Mouse (Mus musculus) erythroblast, adult 5-6 weeks (primary cell): ENCODE measurements around the gene Enkd1. TPM values are rescaled to one million over a fixed set of nuclear protein-coding genes. Genes with fewer than 3 reads are reported as not detected.

Experiments
- ATAC-seq: replicated peaks from 2 replicates; pipeline ENCODE4 v1.8.0; 2016; ENCODE audit warnings: moderate number of reproducible peaks, mild to moderate bottlenecking, moderate TSS enrichment, inconsistent platforms; ENCODE audit not compliant: poor library complexity, low FRiP score, severe bottlenecking
- total RNA-seq, 2 experiments: library from RNA; stranded (forward) in 1 of 2; stranded (reverse) in 1 of 2; fragments of 150-400 nt in 1 of 2; fragments of 200-764, 138-1000 nt in 1 of 2; gene quantifications; 2 replicates each; pipeline versions ENCODE4 v1.2.3 to v1.2.4; 2015 to 2017; ENCODE audit warnings: low replicate concordance in 2 of 2

Gene Enkd1
- total RNA-seq, 2 experiments from 2014 or later, result 2.1 to 2.7 TPM

GRCm38 (mm10) chr8:105685796-105686308 is 22.2 kb downstream of the Enkd1 start, which contains the start of gene Carmil2:
Carmil2 (plus strand) TSS chr8:105686274.
- peak; percentile 41; the same call in 1 of the 2 replicates for ATAC-seq

GRCm38 (mm10) chr8:105685325-105685724 is 22.7 kb downstream of the Enkd1 start:
- ATAC-seq, result no peak

- ATAC-seq, result no peak
Observed at GRCm38 (mm10) chr8:105677891-105678290, 30.1 kb downstream of the Enkd1 start.

- peak; percentile 74 for ATAC-seq
Observed at GRCm38 (mm10) chr8:105661167-105661566, 46.8 kb downstream of the Enkd1 start.

GRCm38 (mm10) chr8:105657641-105658040 is 50.4 kb downstream of the Enkd1 start:
- no peak for ATAC-seq

Other genes with a start within 250 kb of the Enkd1 start
- not detected in 2 replicates for gene Tppp3, start 236.7 kb downstream of the Enkd1 start, total RNA-seq (2015; ENCODE audit: low replicate concordance)
- gene Tppp3, start 236.7 kb downstream of the Enkd1 start, total RNA-seq (2017; ENCODE audit: low replicate concordance), result not detected in 2 replicates
- not detected in 2 replicates for gene Zdhhc1, start 211.3 kb downstream of the Enkd1 start, total RNA-seq (2015; ENCODE audit: low replicate concordance)
- gene Zdhhc1, start 211.3 kb downstream of the Enkd1 start, total RNA-seq (2017; ENCODE audit: low replicate concordance), result 0.17 and 0.42 TPM in 2 replicates
- 2.3 TPM in 1 of 2 replicates, not detected in the other for gene Hsd11b2, start 189.5 kb downstream of the Enkd1 start, total RNA-seq (2015; ENCODE audit: low replicate concordance)
- not detected in 2 replicates for gene Hsd11b2, start 189.5 kb downstream of the Enkd1 start, total RNA-seq (2017; ENCODE audit: low replicate concordance)
- 72.8 and 90.9 TPM in 2 replicates for gene Atp6v0d1, start 142.2 kb downstream of the Enkd1 start, total RNA-seq (2015; ENCODE audit: low replicate concordance)
- 46.0 and 50.9 TPM in 2 replicates for gene Atp6v0d1, start 142.2 kb downstream of the Enkd1 start, total RNA-seq (2017; ENCODE audit: low replicate concordance)
- 16.3 and 17.6 TPM in 2 replicates for gene Ripor1, start 103.0 kb downstream of the Enkd1 start, total RNA-seq (2015; ENCODE audit: low replicate concordance)
- gene Ripor1, start 103.0 kb downstream of the Enkd1 start, total RNA-seq (2017; ENCODE audit: low replicate concordance), result 1.7 and 2.6 TPM in 2 replicates
- gene Ctcf, start 71.6 kb downstream of the Enkd1 start, total RNA-seq (2015; ENCODE audit: low replicate concordance), result 51.6 and 81.5 TPM in 2 replicates
- 68.8 and 99.5 TPM in 2 replicates for gene Ctcf, start 71.6 kb downstream of the Enkd1 start, total RNA-seq (2017; ENCODE audit: low replicate concordance)
- not detected in 2 replicates for gene Agrp, start 70.8 kb downstream of the Enkd1 start, total RNA-seq (2015; ENCODE audit: low replicate concordance)
- gene Agrp, start 70.8 kb downstream of the Enkd1 start, total RNA-seq (2017; ENCODE audit: low replicate concordance), result not detected in 2 replicates
- 3.1 TPM in 2 replicates for gene Carmil2, start 21.9 kb downstream of the Enkd1 start, total RNA-seq (2015; ENCODE audit: low replicate concordance)
- gene Carmil2, start 21.9 kb downstream of the Enkd1 start, total RNA-seq (2017; ENCODE audit: low replicate concordance), result 2.5 and 3.5 TPM in 2 replicates
- gene Acd, start 7.1 kb downstream of the Enkd1 start, total RNA-seq (2015; ENCODE audit: low replicate concordance), result 7.1 and 12.5 TPM in 2 replicates
- 1.7 and 7.8 TPM in 2 replicates for gene Acd, start 7.1 kb downstream of the Enkd1 start, total RNA-seq (2017; ENCODE audit: low replicate concordance)
- gene Pard6a, start 7.1 kb downstream of the Enkd1 start, total RNA-seq (2015; ENCODE audit: low replicate concordance), result 2.1 TPM in 1 of 2 replicates, not detected in the other
- 0.56 and 1.5 TPM in 2 replicates for gene Pard6a, start 7.1 kb downstream of the Enkd1 start, total RNA-seq (2017; ENCODE audit: low replicate concordance)
- gene 4933405L10Rik, start 555 bp downstream of the Enkd1 start, total RNA-seq (2015; ENCODE audit: low replicate concordance), result not detected in 2 replicates
- not detected in 2 replicates for gene 4933405L10Rik, start 555 bp downstream of the Enkd1 start, total RNA-seq (2017; ENCODE audit: low replicate concordance)
- gene Gfod2, start 50.5 kb upstream of the Enkd1 start, total RNA-seq (2015; ENCODE audit: low replicate concordance), result 0.21 and 0.38 TPM in 2 replicates
- gene Gfod2, start 50.5 kb upstream of the Enkd1 start, total RNA-seq (2017; ENCODE audit: low replicate concordance), result 0.51 TPM in 1 of 2 replicates, not detected in the other
- 514 and 565 TPM in 2 replicates for gene Ranbp10, start 119.1 kb upstream of the Enkd1 start, total RNA-seq (2015; ENCODE audit: low replicate concordance)
- 620 and 633 TPM in 2 replicates for gene Ranbp10, start 119.1 kb upstream of the Enkd1 start, total RNA-seq (2017; ENCODE audit: low replicate concordance)
- 1.0 and 1.2 TPM in 2 replicates for gene Tsnaxip1, start 119.5 kb upstream of the Enkd1 start, total RNA-seq (2015; ENCODE audit: low replicate concordance)
- 2.5 and 3.2 TPM in 2 replicates for gene Tsnaxip1, start 119.5 kb upstream of the Enkd1 start, total RNA-seq (2017; ENCODE audit: low replicate concordance)
- 13.1 and 15.9 TPM in 2 replicates for gene Cenpt, start 145.1 kb upstream of the Enkd1 start, total RNA-seq (2015; ENCODE audit: low replicate concordance)
- 9.6 and 11.3 TPM in 2 replicates for gene Cenpt, start 145.1 kb upstream of the Enkd1 start, total RNA-seq (2017; ENCODE audit: low replicate concordance)
- 6.3 and 16.3 TPM in 2 replicates for gene Thap11, start 146.9 kb upstream of the Enkd1 start, total RNA-seq (2015; ENCODE audit: low replicate concordance)
- 7.1 and 8.3 TPM in 2 replicates for gene Thap11, start 146.9 kb upstream of the Enkd1 start, total RNA-seq (2017; ENCODE audit: low replicate concordance)
- 48.1 and 55.3 TPM in 2 replicates for gene Nutf2, start 152.4 kb upstream of the Enkd1 start, total RNA-seq (2015; ENCODE audit: low replicate concordance)
- 5.7 and 8.9 TPM in 2 replicates for gene Nutf2, start 152.4 kb upstream of the Enkd1 start, total RNA-seq (2017; ENCODE audit: low replicate concordance)
- gene Edc4, start 172.7 kb upstream of the Enkd1 start, total RNA-seq (2015; ENCODE audit: low replicate concordance), result 4.0 and 9.2 TPM in 2 replicates
- 12.4 and 17.6 TPM in 2 replicates for gene Edc4, start 172.7 kb upstream of the Enkd1 start, total RNA-seq (2017; ENCODE audit: low replicate concordance)
- not detected in 2 replicates for gene Nrn1l, start 185.4 kb upstream of the Enkd1 start, total RNA-seq (2015; ENCODE audit: low replicate concordance)
- gene Nrn1l, start 185.4 kb upstream of the Enkd1 start, total RNA-seq (2017; ENCODE audit: low replicate concordance), result not detected in 2 replicates
- 6.3 TPM in 2 replicates for gene Pskh1, start 192.2 kb upstream of the Enkd1 start, total RNA-seq (2015; ENCODE audit: low replicate concordance)
- gene Pskh1, start 192.2 kb upstream of the Enkd1 start, total RNA-seq (2017; ENCODE audit: low replicate concordance), result 6.1 and 6.7 TPM in 2 replicates
- not detected in 2 replicates for gene Ctrl, start 225.7 kb upstream of the Enkd1 start, total RNA-seq (2015; ENCODE audit: low replicate concordance)
- gene Ctrl, start 225.7 kb upstream of the Enkd1 start, total RNA-seq (2017; ENCODE audit: low replicate concordance), result not detected in 2 replicates
- 22.9 and 51.4 TPM in 2 replicates for gene Psmb10, start 230.2 kb upstream of the Enkd1 start, total RNA-seq (2015; ENCODE audit: low replicate concordance)
- gene Psmb10, start 230.2 kb upstream of the Enkd1 start, total RNA-seq (2017; ENCODE audit: low replicate concordance), result 7.2 and 13.2 TPM in 2 replicates
- 1.3 TPM in 1 of 2 replicates, not detected in the other for gene Lcat, start 235.2 kb upstream of the Enkd1 start, total RNA-seq (2015; ENCODE audit: low replicate concordance)
- not detected in 2 replicates for gene Lcat, start 235.2 kb upstream of the Enkd1 start, total RNA-seq (2017; ENCODE audit: low replicate concordance)